Mouse (Mus musculus) spleen, postnatal 14 days (tissue): ENCODE measurements around the gene Tmem54.

Source experiments
- DNase-seq, 2 experiments: peaks; one replicate each; pipeline ENCODE4 v3.0.0; 2021 to 2022; ENCODE audit warnings: low spot score in 2 of 2

The Tmem54 gene

GRCm38 (mm10) chr4:129102133-129102829 lies 3.1 kb upstream of the Tmem54 start:
- no peak for DNase-seq

- DNase-seq, result no peak
Measured at GRCm38 (mm10) chr4:129106073-129106472, 725 bp downstream of the Tmem54 start.

GRCm38 (mm10) chr4:129107348-129107899 lies 2.1 kb downstream of the Tmem54 start:
- DNase-seq, result no peak

GRCm38 (mm10) chr4:129108624-129109023 lies 3.3 kb downstream of the Tmem54 start:
- DNase-seq, result no peak

- no peak for DNase-seq
Measured at GRCm38 (mm10) chr4:129110804-129111203, 5.5 kb downstream of the Tmem54 start.

- DNase-seq, result no peak
Measured at GRCm38 (mm10) chr4:129111350-129111749, 6.0 kb downstream of the Tmem54 start.

GRCm38 (mm10) chr4:129112231-129112630 lies 6.9 kb downstream of the Tmem54 start:
- DNase-seq, result no peak

- DNase-seq, result peak in 1 of 2 experiments; percentile 45
Measured at GRCm38 (mm10) chr4:129113083-129113988, 8.0 kb downstream of the Tmem54 start.

- no peak for DNase-seq
Measured at GRCm38 (mm10) chr4:129116703-129117102, 11.4 kb downstream of the Tmem54 start.

- DNase-seq, result no peak
Measured at GRCm38 (mm10) chr4:129117720-129118510, 12.6 kb downstream of the Tmem54 start.

GRCm38 (mm10) chr4:129119708-129120107 lies 14.4 kb downstream of the Tmem54 start:
- DNase-seq, result no peak

GRCm38 (mm10) chr4:129120520-129121445 lies 15.4 kb downstream of the Tmem54 start:
- DNase-seq, result peak; percentile 37 to 56

GRCm38 (mm10) chr4:129121569-129122086 lies 16.3 kb downstream of the Tmem54 start, which contains the start of gene Hpca:
Gene Hpca, minus strand, starts transcription at chr4:129122036.
- DNase-seq, result no peak

- no peak for DNase-seq
Measured at GRCm38 (mm10) chr4:129122107-129122506, 16.8 kb downstream of the Tmem54 start.

- no peak for DNase-seq
Measured at GRCm38 (mm10) chr4:129122719-129123118, 17.4 kb downstream of the Tmem54 start.

- DNase-seq, result no peak
Measured at GRCm38 (mm10) chr4:129124652-129125146, 19.4 kb downstream of the Tmem54 start.

GRCm38 (mm10) chr4:129125736-129126451 lies 20.5 kb downstream of the Tmem54 start:
- no peak for DNase-seq

GRCm38 (mm10) chr4:129128582-129129338 lies 23.4 kb downstream of the Tmem54 start:
- DNase-seq, result no peak

GRCm38 (mm10) chr4:129129387-129129786 lies 24.0 kb downstream of the Tmem54 start:
- no peak for DNase-seq
